Mouse (Mus musculus) erythroblast, embryonic 14.5 days (primary cell): ENCODE data around the gene Nt5c3. TPM values are rescaled to one million over a fixed set of nuclear protein-coding genes. Genes with fewer than 3 reads are reported as not detected.
"Not testable (repeated sequence)": the region's sequence is repeated elsewhere in the genome, so short reads cannot be mapped to it uniquely, and the experiment has no call there.

Experiments
- H3K27me3 ChIP-seq: 2 replicates; pipeline ENCODE4 v1.6.1; 2012; ENCODE audit warnings: inconsistent platforms; ENCODE audit not compliant: control insufficient read depth
- H3K36me3 ChIP-seq: 2 replicates; pipeline ENCODE4 v1.6.1; 2012; ENCODE audit warnings: mild to moderate bottlenecking, inconsistent platforms; ENCODE audit not compliant: control insufficient read depth
- H3K4me1 ChIP-seq: 2 replicates; pipeline ENCODE4 v1.6.1; 2012; ENCODE audit warnings: inconsistent platforms; ENCODE audit not compliant: control insufficient read depth
- H3K4me3 ChIP-seq: replicated peaks from 2 replicates; pipeline ENCODE3; 2012; ENCODE audit warnings: moderate library complexity, mild to moderate bottlenecking, inconsistent platforms
- H3K9me3 ChIP-seq: 2 replicates; pipeline ENCODE4 v1.6.1; 2012; ENCODE audit warnings: low read length, inconsistent platforms, mixed read lengths; ENCODE audit not compliant: control insufficient read depth
- GATA1 ChIP-seq: IDR thresholded peaks from 2 replicates; pipeline ENCODE4 v1.6.1; 2012; ENCODE audit warnings: low read length, inconsistent platforms, mixed read lengths
- TAL1 ChIP-seq: IDR thresholded peaks from 3 replicates; pipeline ENCODE4 v1.6.1; 2012; ENCODE audit warnings: low read length, inconsistent platforms, mixed read lengths
- polyA plus RNA-seq: library from polyadenylated mRNA; stranded (reverse); fragments of >175 nt; gene quantifications from 2 replicates; pipeline ENCODE4 v1.2.3, GENCODE M21; 2012

The Nt5c3 gene
- polyA plus RNA-seq, 1 experiment, result 22.9 TPM

GRCm38 (mm10) chr6:56890762-56891161 lies 33.0 kb downstream of the Nt5c3 start:
- Histone ChIP-seq H3K36me3 (peaks cover 97% of the 10 kb centered on the region), H3K27me3 (no peaks in the 10 kb centered on the region), H3K4me3 (no peak overlapping the region), H3K9me3 (no peaks in the 10 kb centered on the region), H3K4me1 (peaks cover 10% of the 10 kb centered on the region)
- TF ChIP-seq TAL1 (no peak), GATA1 (no peak)

GRCm38 (mm10) chr6:56888561-56888960 lies 35.2 kb downstream of the Nt5c3 start:
- H3K4me1 ChIP-seq, result peaks cover 4% of the 10 kb centered on the region

GRCm38 (mm10) chr6:56879352-56879955 lies 44.3 kb downstream of the Nt5c3 start:
- peaks cover 17% of the 10 kb centered on the region for H3K4me1 ChIP-seq
- no peaks in the 10 kb centered on the region for H3K9me3 ChIP-seq
- H3K4me3 ChIP-seq, result no peak overlapping the region
- H3K36me3 ChIP-seq, result peaks cover 74% of the 10 kb centered on the region
- no peaks in the 10 kb centered on the region for H3K27me3 ChIP-seq
- TF ChIP-seq GATA1 (no peak), TAL1 (no peak)

More at GRCm38 (mm10) chr6:56888561-56888960, 35.2 kb downstream of the Nt5c3 start:
- no peak for TF ChIP-seq TAL1
- TF ChIP-seq GATA1, result no peak
- no peaks in the 10 kb centered on the region for H3K9me3 ChIP-seq
- peaks cover 98% of the 10 kb centered on the region for H3K36me3 ChIP-seq
- H3K4me3 ChIP-seq, result no peak overlapping the region
- no peaks in the 10 kb centered on the region for H3K27me3 ChIP-seq

GRCm38 (mm10) chr6:56877985-56878384 lies 45.7 kb downstream of the Nt5c3 start:
- no peak for TF ChIP-seq TAL1
- TF ChIP-seq GATA1, result no peak

GRCm38 (mm10) chr6:56876870-56877269 lies 46.9 kb downstream of the Nt5c3 start:
- H3K9me3 ChIP-seq, result no peaks in the 10 kb centered on the region
- H3K4me1 ChIP-seq, result peaks cover 17% of the 10 kb centered on the region
- H3K4me3 ChIP-seq, result no peak overlapping the region
- H3K36me3 ChIP-seq, result peaks cover 48% of the 10 kb centered on the region
- no peaks in the 10 kb centered on the region for H3K27me3 ChIP-seq
- TF ChIP-seq GATA1 (no peak), TAL1 (no peak)

More at GRCm38 (mm10) chr6:56877985-56878384, 45.7 kb downstream of the Nt5c3 start:
- Histone ChIP-seq H3K4me1 (peaks cover 17% of the 10 kb centered on the region), H3K9me3 (no peaks in the 10 kb centered on the region), H3K27me3 (no peaks in the 10 kb centered on the region), H3K36me3 (peaks cover 59% of the 10 kb centered on the region), H3K4me3 (no peak overlapping the region)

GRCm38 (mm10) chr6:56870027-56870426 lies 53.7 kb downstream of the Nt5c3 start:
- Histone ChIP-seq H3K4me1 (peaks cover 44% of the 10 kb centered on the region), H3K27me3 (no peaks in the 10 kb centered on the region), H3K36me3 (no peaks in the 10 kb centered on the region; the same call in 1 of the 2 replicates), H3K9me3 (no peaks in the 10 kb centered on the region), H3K4me3 (no peak overlapping the region)
- TF ChIP-seq GATA1 (no peak), TAL1 (no peak)

GRCm38 (mm10) chr6:56868565-56868964 lies 55.2 kb downstream of the Nt5c3 start:
- TF ChIP-seq TAL1 (no peak), GATA1 (no peak)
- Histone ChIP-seq H3K4me1 (peaks cover 44% of the 10 kb centered on the region), H3K9me3 (no peaks in the 10 kb centered on the region), H3K27me3 (no peaks in the 10 kb centered on the region), H3K4me3 (no peak overlapping the region), H3K36me3 (no peaks in the 10 kb centered on the region; the same call in 1 of the 2 replicates)

GRCm38 (mm10) chr6:56866899-56867298 lies 56.8 kb downstream of the Nt5c3 start:
- not testable (repeated sequence) for H3K9me3 ChIP-seq, H3K4me3 ChIP-seq, H3K27me3 ChIP-seq, H3K36me3 ChIP-seq
- peaks cover 44% of the 10 kb centered on the region for H3K4me1 ChIP-seq

- Histone ChIP-seq H3K36me3 (peaks cover 10% of the 10 kb centered on the region; the same call in 1 of the 2 replicates), H3K27me3 (no peaks in the 10 kb centered on the region), H3K4me1 (peaks cover 9% of the 10 kb centered on the region), H3K4me3 (no peak overlapping the region), H3K9me3 (no peaks in the 10 kb centered on the region)
- TF ChIP-seq TAL1 (no peak), GATA1 (no peak)
Observed at GRCm38 (mm10) chr6:56860205-56860848, 63.4 kb downstream of the Nt5c3 start.
